In the genomic region with DNA sequence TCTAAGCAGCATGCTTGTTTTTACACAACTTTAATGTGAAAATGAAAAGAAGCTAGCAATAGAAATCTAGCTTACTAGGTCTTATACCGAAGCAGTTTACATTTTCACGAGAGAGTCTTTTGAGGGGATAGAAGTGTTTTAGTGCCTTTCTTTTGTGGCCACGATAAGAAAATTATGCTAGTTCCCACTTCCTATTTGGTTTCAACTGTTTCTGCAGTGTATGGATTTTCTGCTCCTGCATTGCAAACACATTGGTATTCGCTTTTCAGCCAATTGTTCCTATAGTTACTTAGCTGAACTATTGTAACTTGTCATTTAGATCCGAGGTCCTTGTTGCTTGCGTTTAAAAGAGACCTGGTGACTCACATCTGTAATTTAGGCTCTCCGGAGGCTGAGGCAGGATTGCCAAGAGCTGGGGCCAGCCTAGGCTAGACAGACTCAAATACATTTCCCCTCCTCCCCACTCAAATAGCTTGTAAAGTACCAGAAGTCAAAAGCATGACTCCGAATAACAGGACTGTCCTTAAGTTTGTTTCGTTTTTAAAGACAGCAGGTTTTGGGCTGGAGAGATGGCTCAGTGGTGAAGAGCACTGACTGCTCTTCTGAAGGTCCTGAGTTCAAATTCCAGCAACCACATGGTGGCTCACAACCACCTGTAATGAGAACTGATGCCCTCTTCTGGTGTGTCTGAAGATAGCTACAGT, we compare ENCODE assay signal across 8 mouse cellular contexts. TPM values are rescaled to one million over a fixed set of nuclear protein-coding genes. Genes with fewer than 3 reads are reported as not detected.
DNase-seq lines count a peak whose midpoint lies in the region; ATAC-seq and TF ChIP-seq lines count a peak whose summit lies in the region.

No protein-coding gene starts in this region.

- peak overlapping the region; percentile 74 for H3K4me3 ChIP-seq in neural tube, embryonic 11.5 days (ENCODE audit: low read depth, low read length)
- H3K4me3 ChIP-seq in embryonic facial prominence, embryonic 13.5 days, result peak overlapping the region; percentile 75
- peak overlapping the region; percentile 68 for H3K4me3 ChIP-seq in intestine, postnatal 0 days (ENCODE audit: low read depth, low read length)
- no peak overlapping the region for H3K4me3 ChIP-seq in olfactory bulb, adult 2 months (ENCODE audit: insufficient read depth, low read depth, low read length)

- 43% methylated on average over 9 of the region's 9 CpGs for WGBS in neural tube, embryonic 11.5 days
- WGBS in embryonic facial prominence, embryonic 13.5 days, result 28% methylated on average over 9 of the region's 9 CpGs
- 16% methylated on average over 9 of the region's 9 CpGs for WGBS in intestine, postnatal 0 days
- 18% methylated on average over 9 of the region's 9 CpGs for WGBS in olfactory bulb, adult 2 months

- peak; percentile 23; the same call in 1 of the 2 replicates for TF ChIP-seq CTCF in intestine, postnatal 0 days (IDR thresholded peaks at IDR 0.05; ENCODE audit: low read depth)
- TF ChIP-seq CTCF in olfactory bulb, adult 2 months (IDR thresholded peaks at IDR 0.05; ENCODE audit: insufficient read depth, low read depth, low read length), result no peak

- no peak for ATAC-seq in neural tube, embryonic 11.5 days (ENCODE audit: insufficient read depth, low FRiP score, low TSS enrichment)
- no peak for ATAC-seq in embryonic facial prominence, embryonic 13.5 days (ENCODE audit: insufficient number of reproducible peaks, insufficient read depth, low FRiP score, low TSS enrichment, low read depth)
- no peak for ATAC-seq in intestine, postnatal 0 days
- no peak for ATAC-seq in cerebellum, adult (ENCODE audit: insufficient number of reproducible peaks, low FRiP score, low TSS enrichment)
- no peak for ATAC-seq in monocyte, adult 5-6 weeks (replicated peaks; ENCODE audit: insufficient number of reproducible peaks, low FRiP score, low TSS enrichment, poor library complexity, severe bottlenecking)

- TF ChIP-seq POLR2A in olfactory bulb, adult 2 months (IDR thresholded peaks at IDR 0.05; ENCODE audit: insufficient read depth, low read depth, low read length), result no peak

- no peaks in the 10 kb centered on the region for H3K27me3 ChIP-seq in neural tube, embryonic 11.5 days (ENCODE audit: control insufficient read depth, insufficient read depth, low read length)
- H3K27me3 ChIP-seq in embryonic facial prominence, embryonic 13.5 days, result no peaks in the 10 kb centered on the region
- no peaks in the 10 kb centered on the region for H3K27me3 ChIP-seq in intestine, postnatal 0 days (replicated peaks; ENCODE audit: control insufficient read depth, insufficient read depth, low read length)

- peak overlapping the region; percentile 84 for H3K4me2 ChIP-seq in neural tube, embryonic 11.5 days (ENCODE audit: low read depth)
- peak overlapping the region; percentile 77 for H3K4me2 ChIP-seq in embryonic facial prominence, embryonic 13.5 days
- H3K4me2 ChIP-seq in intestine, postnatal 0 days (replicated peaks; ENCODE audit: low read depth), result peak overlapping the region; percentile 88

- peaks cover 5% of the 10 kb centered on the region; the same call in 1 of the 2 replicates for H3K4me1 ChIP-seq in neural tube, embryonic 11.5 days (ENCODE audit: control insufficient read depth, insufficient read depth, low read length)
- peaks cover 27% of the 10 kb centered on the region for H3K4me1 ChIP-seq in embryonic facial prominence, embryonic 13.5 days
- H3K4me1 ChIP-seq in intestine, postnatal 0 days (replicated peaks; ENCODE audit: control insufficient read depth, insufficient read depth, low read length), result 0 out of 2 replicates have a peak, but pooled peaks cover 7% of the 10 kb centered on the region
- H3K4me1 ChIP-seq in olfactory bulb, adult 2 months (ENCODE audit: control insufficient read depth, insufficient read depth, low read length), result peaks cover 11% of the 10 kb centered on the region; the same call in 1 of the 2 replicates

- peak overlapping the region; percentile 100 for H3K27ac ChIP-seq in neural tube, embryonic 11.5 days (ENCODE audit: low read depth, low read length)
- peak overlapping the region; percentile 100 for H3K27ac ChIP-seq in embryonic facial prominence, embryonic 13.5 days
- H3K27ac ChIP-seq in intestine, postnatal 0 days (ENCODE audit: low read depth, low read length), result peak overlapping the region; percentile 99
- H3K27ac ChIP-seq in olfactory bulb, adult 2 months (ENCODE audit: insufficient read depth, low read depth, low read length), result peak overlapping the region; percentile 40; the same call in 1 of the 2 replicates

- H3K9ac ChIP-seq in neural tube, embryonic 11.5 days (ENCODE audit: low read length), result peak overlapping the region; percentile 98
- H3K9ac ChIP-seq in embryonic facial prominence, embryonic 13.5 days, result peak overlapping the region; percentile 99
- no peak overlapping the region for H3K9ac ChIP-seq in intestine, postnatal 0 days (ENCODE audit: low read depth, low read length)

- no peak for DNase-seq in neural tube, embryonic 11.5 days (ENCODE audit: low spot score)
- DNase-seq in neural tube, embryonic 10.5 days (ENCODE audit: extremely low spot score, low spot score), result no peak
- no peak for DNase-seq in right cerebral cortex, postnatal 4 days

- H3K36me3 ChIP-seq in neural tube, embryonic 11.5 days (ENCODE audit: control insufficient read depth, insufficient read depth, low read length), result no peaks in the 10 kb centered on the region
- H3K36me3 ChIP-seq in embryonic facial prominence, embryonic 13.5 days, result no peaks in the 10 kb centered on the region
- no peaks in the 10 kb centered on the region for H3K36me3 ChIP-seq in intestine, postnatal 0 days (ENCODE audit: control insufficient read depth, insufficient read depth)

- no peaks in the 10 kb centered on the region for H3K9me3 ChIP-seq in neural tube, embryonic 11.5 days (ENCODE audit: control insufficient read depth, low read length)
- H3K9me3 ChIP-seq in embryonic facial prominence, embryonic 13.5 days, result no peaks in the 10 kb centered on the region
- H3K9me3 ChIP-seq in intestine, postnatal 0 days (ENCODE audit: control insufficient read depth), result no peaks in the 10 kb centered on the region

RNA-seq across cellular contexts. Expression of a gene that starts 0.6 kb away (rescaled TPM):
- polyA plus RNA-seq in neural tube, embryonic 11.5 days (2014; fragmentation: Nextera tagmentation; extraction: Ambion mirVana), result 0.61 and 1.0 TPM in 2 replicates
- 0.80 and 0.99 TPM in 2 replicates for polyA plus RNA-seq in embryonic facial prominence, embryonic 13.5 days (2015; fragmentation: Nextera tagmentation; extraction: Ambion mirVana)
- polyA plus RNA-seq in intestine, postnatal 0 days (2015; fragmentation: Nextera tagmentation; extraction: Ambion mirVana), result 0.46 and 0.76 TPM in 2 replicates
- polyA plus RNA-seq in olfactory bulb, adult 2 months (2012; ENCODE audit: insufficient read depth, insufficient read length, low replicate concordance, missing spikeins), result not detected in 2 replicates
- total RNA-seq in monocyte, adult 5-6 weeks (2017), result 2.3 to 11.2 TPM (median 4.9 TPM) in 3 replicates

RNA-seq across cellular contexts. Expression of a gene that starts 3.2 kb away (rescaled TPM):
- 81.5 and 88.1 TPM in 2 replicates for polyA plus RNA-seq in neural tube, embryonic 11.5 days (2014; fragmentation: Nextera tagmentation; extraction: Ambion mirVana)
- polyA plus RNA-seq in embryonic facial prominence, embryonic 13.5 days (2015; fragmentation: Nextera tagmentation; extraction: Ambion mirVana), result 120 and 127 TPM in 2 replicates
- polyA plus RNA-seq in intestine, postnatal 0 days (2015; fragmentation: Nextera tagmentation; extraction: Ambion mirVana), result 231 and 241 TPM in 2 replicates
- polyA plus RNA-seq in olfactory bulb, adult 2 months (2012; ENCODE audit: insufficient read depth, insufficient read length, low replicate concordance, missing spikeins), result not detected in 2 replicates
- total RNA-seq in monocyte, adult 5-6 weeks (2017), result 54.2 to 78.4 TPM (median 59.5 TPM) in 3 replicates

RNA-seq across cellular contexts. Expression of a gene that starts 22.6 kb away (rescaled TPM):
- polyA plus RNA-seq in neural tube, embryonic 11.5 days (2014; fragmentation: Nextera tagmentation; extraction: Ambion mirVana), result 0.94 and 1.3 TPM in 2 replicates
- polyA plus RNA-seq in embryonic facial prominence, embryonic 13.5 days (2015; fragmentation: Nextera tagmentation; extraction: Ambion mirVana), result 2.2 and 4.3 TPM in 2 replicates
- 0.47 and 1.8 TPM in 2 replicates for polyA plus RNA-seq in intestine, postnatal 0 days (2015; fragmentation: Nextera tagmentation; extraction: Ambion mirVana)
- not detected in 2 replicates for polyA plus RNA-seq in olfactory bulb, adult 2 months (2012; ENCODE audit: insufficient read depth, insufficient read length, low replicate concordance, missing spikeins)
- total RNA-seq in monocyte, adult 5-6 weeks (2017), result 0.96 to 3.7 TPM (median 2.5 TPM) in 3 replicates

RNA-seq across cellular contexts. Expression of a gene that starts 23.2 kb away (rescaled TPM):
- polyA plus RNA-seq in neural tube, embryonic 11.5 days (2014; fragmentation: Nextera tagmentation; extraction: Ambion mirVana), result 150 and 154 TPM in 2 replicates
- polyA plus RNA-seq in embryonic facial prominence, embryonic 13.5 days (2015; fragmentation: Nextera tagmentation; extraction: Ambion mirVana), result 110 and 112 TPM in 2 replicates
- polyA plus RNA-seq in intestine, postnatal 0 days (2015; fragmentation: Nextera tagmentation; extraction: Ambion mirVana), result 41.4 and 45.2 TPM in 2 replicates
- polyA plus RNA-seq in olfactory bulb, adult 2 months (2012; ENCODE audit: insufficient read depth, insufficient read length, low replicate concordance, missing spikeins), result 319 and 436 TPM in 2 replicates
- 46.3 to 120 TPM (median 81.0 TPM) in 3 replicates for total RNA-seq in monocyte, adult 5-6 weeks (2017)

RNA-seq across cellular contexts. Expression of a gene that starts 23.3 kb away (rescaled TPM):
- 0.30 and 0.40 TPM in 2 replicates for polyA plus RNA-seq in neural tube, embryonic 11.5 days (2014; fragmentation: Nextera tagmentation; extraction: Ambion mirVana)
- polyA plus RNA-seq in embryonic facial prominence, embryonic 13.5 days (2015; fragmentation: Nextera tagmentation; extraction: Ambion mirVana), result 0.36 TPM in 1 of 2 replicates, not detected in the other
- polyA plus RNA-seq in intestine, postnatal 0 days (2015; fragmentation: Nextera tagmentation; extraction: Ambion mirVana), result 78.4 and 90.9 TPM in 2 replicates
- polyA plus RNA-seq in olfactory bulb, adult 2 months (2012; ENCODE audit: insufficient read depth, insufficient read length, low replicate concordance, missing spikeins), result not detected in 2 replicates
- 0.10 to 1.1 TPM in 2 of 3 replicates, not detected in the other for total RNA-seq in monocyte, adult 5-6 weeks (2017)

Comparison
In these comparisons a context has a peak if more than half of its experiments do, and no peak if none do; other contexts are left out.
1. H3K27ac ChIP-seq: peak in every context shown above with its lines; median percentile 100 in neural tube, embryonic 11.5 days; 100 in embryonic facial prominence, embryonic 13.5 days; 99 in intestine, postnatal 0 days; 40 in olfactory bulb, adult 2 months.
2. RNA of a gene that starts 3.2 kb away (polyA plus RNA-seq): 231 to 241 TPM in intestine, postnatal 0 days, 120 to 127 TPM in embryonic facial prominence, embryonic 13.5 days and 81.5 to 88.1 TPM in neural tube, embryonic 11.5 days; not detected in olfactory bulb, adult 2 months; every median in the first group is over 10 times any median in the second.
3. Peak in every context shown above with its lines, with median percentiles within 50 percentile points of each other: H3K4me2 ChIP-seq.